Mouse (Mus musculus): ENCODE results near the gene Crmp1.

Gene Crmp1

GRCm38 (mm10) chr5:37227956-37228680 lies 13.6 kb upstream of the Crmp1 start:
- CTCF ChIA-PET: interaction anchor here in 1 of 4 experiments (0.6 kb wide), 1 partner anchor 217 kb away, joined by 6 read pairs; no protein-coding TSS in a partner anchor

GRCm38 (mm10) chr5:37228894-37229293 lies 12.8 kb upstream of the Crmp1 start:
- ChIA-PET CTCF (no interaction called here), POLR2A (no interaction called here)

More at GRCm38 (mm10) chr5:37227956-37228680, 13.6 kb upstream of the Crmp1 start:
- POLR2A ChIA-PET: interaction anchor here in 1 of 4 experiments (1.2 kb wide), 1 partner anchor 12 kb away, joined by 5 read pairs; no protein-coding TSS in a partner anchor

DNA sequence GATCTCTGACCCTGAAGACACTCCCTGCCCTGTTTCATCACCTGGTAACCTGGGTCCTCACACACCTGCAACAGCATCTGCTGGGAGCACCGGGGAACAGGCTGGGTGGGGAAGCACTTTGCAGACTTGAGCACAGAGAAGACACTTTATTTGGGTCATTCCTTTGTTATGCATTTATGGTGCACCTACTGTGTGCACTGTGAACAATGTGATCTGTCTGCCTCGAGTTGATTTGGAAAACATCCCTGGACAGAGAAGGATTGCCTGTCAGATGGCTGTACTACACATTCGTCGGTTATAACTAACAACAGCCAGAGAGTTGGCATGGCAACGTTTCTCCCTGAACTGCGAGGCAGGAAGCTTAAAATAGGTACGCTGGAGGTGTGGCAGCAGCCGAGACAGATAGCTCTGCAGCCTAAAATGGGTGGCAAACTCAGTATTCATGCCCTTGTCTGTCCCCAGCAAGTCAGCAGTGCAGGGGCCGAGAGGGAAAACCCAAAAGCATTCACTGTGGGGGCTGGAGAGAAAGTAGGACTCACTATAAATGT lies 8.7 kb upstream of the Crmp1 start:
- POLR2A ChIA-PET: interaction anchor here in 2 of 4 experiments (0.6 to 0.9 kb wide), 2 partner anchors 11 to 1742 kb away, joined by 3 to 4 read pairs; no protein-coding TSS in a partner anchor
- CTCF ChIA-PET: no interaction called here

DNA sequence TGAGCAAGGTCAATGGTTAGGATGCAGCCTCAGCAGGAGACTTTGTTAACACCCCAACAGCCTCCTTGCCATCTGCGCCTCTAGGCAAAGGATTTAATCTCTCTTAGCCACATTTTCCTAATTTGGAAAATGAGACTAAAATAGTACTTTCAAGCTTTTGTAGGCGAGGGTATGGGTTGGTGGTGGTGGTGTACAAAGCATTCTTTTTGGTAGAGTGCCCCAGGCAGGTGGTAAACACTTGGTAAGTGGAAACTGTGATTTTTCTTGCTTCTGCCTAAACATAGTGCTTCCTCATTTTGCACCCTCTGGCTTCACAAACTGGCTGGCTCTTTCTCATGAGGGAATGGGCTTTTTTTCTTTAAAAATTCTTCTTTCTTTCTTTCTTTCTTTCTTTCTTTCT lies 3.1 kb upstream of the Crmp1 start:
- ChIA-PET POLR2A (no interaction called here), CTCF (no interaction called here)

- ChIA-PET CTCF (interaction anchor here in 1 of 4 experiments (1.8 kb wide), 1 partner anchor 77 kb away, joined by 5 read pairs; no protein-coding TSS in a partner anchor), POLR2A (interaction anchor here in 2 of 4 experiments (0.6 to 1.4 kb wide), 3 partner anchors 29 to 1163 kb away, joined by 3 to 4 read pairs (median 3); no protein-coding TSS in a partner anchor)
Measured at GRCm38 (mm10) chr5:37240550-37240949, 1.2 kb upstream of the Crmp1 start.

- POLR2A ChIA-PET: interaction anchor here in 1 of 4 experiments (0.6 to 1.4 kb wide), 2 partner anchors 78 to 1163 kb away, joined by 3 to 4 read pairs; no protein-coding TSS in a partner anchor
- CTCF ChIA-PET: interaction anchor here in 3 of 4 experiments (0.6 to 1.8 kb wide), 4 partner anchors 78 to 405 kb away, joined by 3 to 5 read pairs (median 3); no protein-coding TSS in a partner anchor
Measured at GRCm38 (mm10) chr5:37241224-37241623, 516 bp upstream of the Crmp1 start.

GRCm38 (mm10) chr5:37242360-37243168 lies 824 bp downstream of the Crmp1 start:
- CTCF ChIA-PET: interaction anchor here in 3 of 4 experiments (1.0 to 1.8 kb wide), 4 partner anchors 47 to 297 kb away, joined by 3 to 5 read pairs (median 4); no protein-coding TSS in a partner anchor

DNA sequence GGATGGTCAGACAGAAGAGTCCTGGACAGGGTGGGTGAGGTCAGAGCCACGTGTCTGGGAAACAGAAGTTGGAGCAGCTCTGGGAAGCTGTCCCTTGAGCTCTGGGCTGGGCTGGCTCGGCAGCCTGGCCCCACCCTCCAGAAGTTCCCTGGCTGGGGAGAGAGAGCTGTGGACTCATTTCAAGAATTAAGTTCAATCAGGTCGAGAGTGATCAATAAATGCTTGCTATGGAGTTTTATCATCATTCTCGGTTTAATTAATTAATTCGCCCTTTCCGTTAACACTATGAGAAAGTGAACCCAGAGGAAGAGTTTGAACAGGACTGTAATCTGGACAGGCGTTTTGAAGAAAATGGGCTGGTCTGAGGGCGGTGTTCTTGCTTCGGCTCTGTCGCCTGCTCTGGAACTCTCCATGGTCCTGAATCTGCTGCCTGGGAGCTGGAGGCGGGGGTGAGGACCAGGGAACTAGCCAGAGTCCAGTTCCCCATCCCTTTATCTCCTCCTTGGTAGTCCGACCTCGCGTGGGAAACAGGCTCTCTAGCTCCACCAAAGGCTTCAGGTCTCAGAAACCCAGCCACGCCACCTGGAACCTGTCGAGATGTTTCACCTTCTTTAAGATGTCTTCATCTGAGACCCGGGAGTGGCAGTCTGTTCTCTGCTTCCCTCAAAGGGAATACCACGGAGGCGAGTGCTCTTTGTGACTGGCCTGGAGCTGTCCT lies 1.6 kb downstream of the Crmp1 start:
- ChIA-PET POLR2A (interaction anchor here (0.6 to 1.1 kb wide), 5 partner anchors 10 to 496 kb away, joined by 3 to 4 read pairs (median 3); partner anchors contain the start of gene Wfs1 (in 1 of the 4)), CTCF (interaction anchor here in 2 of 4 experiments (1.0 to 1.2 kb wide), 3 partner anchors 46 to 80 kb away, joined by 3 to 5 read pairs (median 3); no protein-coding TSS in a partner anchor)

More at GRCm38 (mm10) chr5:37242360-37243168, 824 bp downstream of the Crmp1 start:
- POLR2A ChIA-PET: interaction anchor here in 1 of 4 experiments (0.7 kb wide), 1 partner anchor 253 kb away, joined by 3 read pairs; the partner anchor contains the start of gene Wfs1

- POLR2A ChIA-PET: interaction anchor here in 1 of 4 experiments (0.9 to 1.1 kb wide), 3 partner anchors 13 to 81 kb away, joined by 3 read pairs; no protein-coding TSS in a partner anchor
- CTCF ChIA-PET: interaction anchor here in 2 of 4 experiments (0.6 to 1.0 kb wide), 2 partner anchors 23 to 45 kb away, joined by 3 read pairs; no protein-coding TSS in a partner anchor
Measured at GRCm38 (mm10) chr5:37244161-37244560, 2.4 kb downstream of the Crmp1 start.

DNA sequence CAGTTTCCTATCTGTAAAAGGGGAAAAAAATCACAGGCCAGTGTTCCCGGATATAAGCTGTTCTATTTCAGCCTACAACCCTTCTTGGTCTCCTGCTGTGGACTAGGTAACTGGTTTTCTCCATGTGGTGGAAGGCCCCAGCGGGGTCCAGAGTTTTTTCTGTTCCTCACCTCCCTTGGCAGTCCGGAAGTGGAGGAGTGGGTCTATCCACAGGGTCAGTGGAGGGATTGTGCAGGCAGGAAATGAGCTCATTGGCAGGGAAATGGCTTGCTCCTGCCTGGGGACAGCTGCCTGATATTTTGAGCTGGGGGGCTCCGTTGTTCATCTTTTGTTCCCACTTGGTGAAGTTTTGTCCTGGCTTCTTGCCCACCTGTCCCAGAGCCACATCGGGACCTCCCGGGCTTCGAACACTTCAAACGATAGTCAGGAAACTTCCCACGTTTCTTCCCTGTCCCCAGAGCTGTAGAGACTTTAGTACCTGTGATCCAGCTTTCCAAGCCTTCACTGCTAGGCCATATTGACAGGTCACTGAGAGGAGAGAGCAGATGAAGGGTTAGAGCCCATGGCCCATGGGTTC lies 3.0 kb downstream of the Crmp1 start:
- POLR2A ChIA-PET: interaction anchor here in 2 of 4 experiments (0.9 to 1.2 kb wide), 3 partner anchors 13 to 198 kb away, joined by 3 read pairs; no protein-coding TSS in a partner anchor

DNA sequence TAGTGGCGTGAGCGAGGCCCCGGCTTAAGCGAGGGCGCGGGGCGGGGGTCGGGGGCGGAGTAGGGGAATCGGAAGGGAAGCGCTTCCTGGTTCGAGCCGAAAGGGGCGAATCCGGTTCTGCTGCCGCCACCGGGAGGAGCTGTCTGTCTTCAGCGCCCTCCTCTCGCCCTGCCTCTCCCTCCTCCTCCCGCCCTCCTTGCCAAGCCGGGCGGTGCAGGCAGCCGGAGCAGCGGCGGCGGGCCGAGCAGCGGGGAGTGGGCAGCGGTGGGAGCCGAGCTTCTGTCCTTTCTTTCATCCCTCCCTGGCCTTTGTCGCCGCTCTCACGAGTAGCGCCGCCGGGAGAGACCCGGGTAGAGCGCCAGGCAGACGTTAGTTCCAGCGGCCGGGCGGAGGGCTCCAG lies 3.9 kb downstream of the Crmp1 start:
- CTCF ChIA-PET: interaction anchor here in 3 of 4 experiments (0.6 to 1.0 kb wide), 3 partner anchors 10 to 299 kb away, joined by 3 read pairs; no protein-coding TSS in a partner anchor
- POLR2A ChIA-PET: interaction anchor here in 2 of 4 experiments (0.7 to 1.2 kb wide), 2 partner anchors 50 to 199 kb away, joined by 3 read pairs; no protein-coding TSS in a partner anchor

More for the DNA sequence above, 3.0 kb downstream of the Crmp1 start:
- CTCF ChIA-PET: interaction anchor here in 1 of 4 experiments (0.6 kb wide), 1 partner anchor 24 kb away, joined by 3 read pairs; no protein-coding TSS in a partner anchor

DNA sequence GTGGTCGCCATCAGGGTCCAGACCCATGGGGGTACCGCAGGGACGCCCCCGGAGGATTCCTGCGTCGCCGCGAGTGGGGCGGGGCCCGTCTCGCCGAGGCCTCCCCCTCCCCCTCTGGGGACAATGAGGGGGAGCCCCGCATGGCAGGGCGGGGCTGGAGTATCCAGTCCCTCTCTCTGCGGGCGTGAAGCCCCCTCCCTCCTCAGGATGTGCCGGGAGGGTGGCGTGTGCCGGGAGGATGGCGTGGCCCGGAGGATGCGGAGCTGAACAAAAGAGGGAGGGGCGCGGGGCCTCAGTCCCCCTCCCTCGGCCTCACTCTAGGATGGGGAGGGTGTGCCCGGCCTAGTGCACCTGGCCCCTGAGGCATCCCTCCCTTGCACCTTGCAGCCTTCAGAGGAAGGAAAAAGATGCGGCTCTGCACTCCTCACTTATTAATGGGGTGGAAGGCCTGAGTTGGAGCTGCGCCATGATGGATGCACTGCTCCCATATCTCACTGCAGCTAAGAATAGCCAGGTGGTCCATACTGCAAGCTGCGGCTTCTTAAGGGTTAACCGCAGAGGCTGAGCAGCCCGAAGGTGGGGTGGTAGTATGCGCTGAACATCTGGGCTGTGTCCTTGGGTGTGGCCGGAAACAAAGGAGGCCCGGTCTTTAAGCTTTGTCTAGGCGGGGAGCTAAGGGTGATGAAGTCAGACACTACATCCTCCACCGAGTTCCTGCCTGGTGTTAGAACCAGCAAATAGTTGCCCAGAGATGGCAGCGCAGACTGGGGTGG lies 4.6 kb downstream of the Crmp1 start:
- ChIA-PET CTCF (interaction anchor here in 3 of 4 experiments (0.6 to 1.0 kb wide), 6 partner anchors 11 to 1348 kb away, joined by 3 to 4 read pairs (median 3); partner anchors contain the start of gene Man2b2 (in 1 of the 3)), POLR2A (interaction anchor here in 3 of 4 experiments (0.6 to 1.5 kb wide), 6 partner anchors 16 to 92 kb away, joined by 3 to 6 read pairs (median 3); partner anchors contain the start of gene Evc2 (in 1 of the 3))

- CTCF ChIA-PET: no interaction called here
- POLR2A ChIA-PET: interaction anchor here in 3 of 4 experiments (0.9 to 1.5 kb wide), 3 partner anchors 28 to 91 kb away, joined by 3 read pairs; partner anchors contain the start of gene Evc2 (in 1 of the 3)
Measured at GRCm38 (mm10) chr5:37247456-37247855, 5.7 kb downstream of the Crmp1 start.

GRCm38 (mm10) chr5:37248870-37249269 lies 7.1 kb downstream of the Crmp1 start:
- POLR2A ChIA-PET: no interaction called here
- CTCF ChIA-PET: interaction anchor here in 1 of 4 experiments (0.7 kb wide), 1 partner anchor 1954 kb away, joined by 3 read pairs; no protein-coding TSS in a partner anchor

DNA sequence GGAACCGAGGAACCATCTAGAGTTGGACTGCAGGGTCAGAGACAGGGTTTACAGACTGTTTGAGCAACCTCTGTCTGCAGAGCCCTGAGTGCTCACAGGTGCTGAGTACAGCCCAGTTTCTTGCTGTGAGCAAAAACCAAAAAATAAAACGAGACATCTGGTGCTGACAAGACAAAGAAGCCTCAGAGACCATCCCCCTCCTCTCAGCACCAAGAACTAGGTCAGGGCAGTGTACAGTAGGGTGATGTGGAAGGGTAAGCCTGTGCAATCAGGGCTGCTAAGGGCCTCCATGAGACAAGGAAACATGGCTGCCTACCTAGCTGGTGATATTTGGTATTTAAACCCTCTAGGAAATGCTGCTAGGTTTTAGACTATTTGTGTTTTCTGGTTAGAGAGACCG lies 9.9 kb downstream of the Crmp1 start:
- ChIA-PET CTCF (interaction anchor here in 1 of 4 experiments (0.8 kb wide), 1 partner anchor 38 kb away, joined by 3 read pairs; no protein-coding TSS in a partner anchor), POLR2A (no interaction called here)

- ChIA-PET CTCF (no interaction called here), POLR2A (no interaction called here)
Measured at GRCm38 (mm10) chr5:37252101-37252804, 10.5 kb downstream of the Crmp1 start.
